Mouse (Mus musculus) lung, postnatal 10 days (tissue): Measurements from ENCODE around the gene Vsig10l.

ENCODE experiments used
- DNase-seq: peaks from one replicate; pipeline ENCODE4 v3.0.0; 2021

Gene Vsig10l

DNA sequence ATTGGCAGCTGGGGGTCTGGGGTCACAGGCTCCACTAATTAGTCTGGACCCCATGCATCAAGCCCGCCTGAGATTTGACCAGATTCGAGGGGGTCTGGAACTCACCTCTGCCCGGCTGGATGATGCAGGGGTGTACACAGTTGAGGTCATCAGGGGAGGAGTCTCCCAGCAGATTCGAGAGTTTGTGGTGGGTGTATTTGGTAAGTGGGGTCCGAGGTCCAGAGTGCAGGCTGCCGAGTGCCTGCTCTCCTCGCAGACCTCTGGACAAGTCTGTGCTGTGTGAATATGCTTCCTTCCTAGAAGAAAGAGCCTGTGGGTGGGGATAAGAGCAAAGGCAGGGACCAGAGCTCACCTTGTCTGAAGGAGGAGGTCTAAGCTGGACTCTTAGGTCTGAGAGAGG is 1.0 kb downstream of the Vsig10l start:
- DNase-seq = no peak

DNA sequence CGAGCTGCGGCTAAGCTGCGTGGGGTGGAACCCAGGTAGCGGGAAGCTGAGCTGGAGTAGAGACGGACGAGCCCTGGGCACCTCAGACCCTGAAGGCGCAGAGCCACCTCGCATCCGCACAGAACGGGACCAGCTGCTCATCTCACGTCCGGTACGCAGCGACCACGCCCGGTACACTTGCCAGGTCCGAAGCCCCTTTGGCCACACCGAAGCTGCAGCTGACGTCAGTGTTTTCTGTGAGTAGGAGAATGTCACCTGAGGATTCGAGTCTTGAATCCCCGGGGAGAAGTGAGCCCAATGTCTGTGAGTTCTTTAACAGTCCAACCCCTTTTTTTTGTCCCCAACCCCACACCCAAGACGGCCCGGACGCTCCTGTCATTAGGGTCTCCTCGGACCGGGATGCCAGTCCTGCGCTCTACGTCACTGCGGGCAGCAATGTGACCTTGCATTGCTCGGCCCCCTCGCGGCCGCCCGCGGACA is 2.0 kb downstream of the Vsig10l start:
- DNase-seq = peak; percentile 30

DNA sequence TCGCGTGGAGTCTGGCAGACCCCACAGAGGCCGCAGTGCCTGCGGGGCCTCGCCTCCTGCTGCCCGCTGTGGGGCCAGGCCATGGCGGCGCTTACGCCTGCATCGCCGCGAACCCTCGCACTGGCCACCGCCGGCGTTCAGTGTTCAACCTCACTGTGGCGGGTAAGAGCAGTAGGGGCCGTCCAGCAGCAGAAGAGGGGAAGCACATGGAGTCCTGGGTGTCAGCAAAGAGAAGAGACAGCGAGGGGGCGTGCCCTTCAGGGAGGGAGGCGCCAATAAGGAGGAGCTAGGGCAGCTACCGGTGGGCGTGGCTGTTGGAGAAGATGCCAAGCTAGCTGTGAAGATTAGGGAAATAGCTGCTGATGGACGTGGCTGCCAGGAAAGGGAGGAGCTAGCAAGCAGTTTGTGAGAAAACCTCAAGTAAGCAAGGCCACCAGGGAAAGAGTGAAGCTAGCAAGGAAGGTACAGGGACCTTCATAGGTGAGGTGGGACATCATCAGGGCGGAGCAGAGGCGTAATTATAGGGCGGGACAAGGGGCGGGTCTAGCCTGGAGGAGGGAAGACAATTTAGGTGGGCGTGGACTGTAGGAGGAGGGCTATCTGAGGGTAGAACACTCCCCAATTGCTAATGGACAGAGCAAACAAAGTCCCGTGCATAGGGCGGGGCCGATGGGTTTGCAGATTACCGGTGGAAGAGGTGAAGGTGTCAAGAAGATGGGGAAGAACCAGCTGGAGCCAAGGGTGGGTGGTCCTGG is 2.6 kb downstream of the Vsig10l start:
- DNase-seq = peak; percentile 96

DNA sequence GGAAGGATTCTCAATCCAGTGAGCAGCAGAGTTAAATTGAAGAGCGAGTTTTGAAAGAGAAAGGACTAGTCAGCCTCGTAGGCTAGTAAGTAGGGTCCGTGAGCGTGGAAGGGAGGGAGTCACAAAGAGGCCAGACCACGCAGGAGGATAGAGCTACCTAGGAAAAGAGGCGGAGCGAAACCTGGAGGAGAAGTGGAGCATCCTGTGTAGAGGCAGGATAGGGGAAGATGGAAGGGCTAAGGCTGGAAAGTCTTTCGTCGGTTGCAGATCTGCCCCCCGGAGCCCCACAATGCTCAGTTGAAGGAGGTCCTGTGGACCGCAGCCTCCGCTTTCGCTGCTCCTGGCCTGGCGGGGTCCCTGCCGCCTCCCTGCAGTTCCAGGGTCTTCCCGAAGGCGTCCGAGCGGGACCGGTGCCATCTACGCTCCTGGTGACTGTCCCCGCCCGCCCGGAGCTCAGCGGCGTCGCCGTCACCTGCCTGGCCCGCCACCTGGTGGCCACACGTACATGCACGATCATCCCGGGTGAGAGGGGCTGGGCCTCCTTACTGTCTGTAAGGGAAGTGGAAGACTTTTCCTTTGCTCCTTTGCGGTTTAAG is 3.2 kb downstream of the Vsig10l start:
- peak; percentile 93 for DNase-seq

DNA sequence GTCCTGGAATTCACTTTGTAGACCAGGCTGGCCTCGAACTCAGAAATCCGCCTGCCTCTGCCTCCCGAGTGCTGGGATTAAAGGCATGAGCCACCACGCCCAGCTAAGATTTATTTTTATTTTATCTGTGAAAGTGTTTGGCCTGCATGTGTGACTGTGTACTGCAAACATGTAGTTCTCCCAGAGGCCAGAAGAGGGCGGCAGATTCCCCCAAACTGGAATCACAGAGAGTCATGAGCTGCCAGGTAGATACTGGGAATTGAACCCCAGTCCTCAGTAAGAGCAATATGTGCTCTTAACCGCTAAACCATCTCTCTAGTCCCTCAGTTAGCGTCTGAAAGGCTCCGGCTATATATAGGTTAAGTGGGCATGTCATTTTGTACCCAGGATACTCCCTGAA is 7.4 kb downstream of the Vsig10l start:
- peak; percentile 37 for DNase-seq

DNA sequence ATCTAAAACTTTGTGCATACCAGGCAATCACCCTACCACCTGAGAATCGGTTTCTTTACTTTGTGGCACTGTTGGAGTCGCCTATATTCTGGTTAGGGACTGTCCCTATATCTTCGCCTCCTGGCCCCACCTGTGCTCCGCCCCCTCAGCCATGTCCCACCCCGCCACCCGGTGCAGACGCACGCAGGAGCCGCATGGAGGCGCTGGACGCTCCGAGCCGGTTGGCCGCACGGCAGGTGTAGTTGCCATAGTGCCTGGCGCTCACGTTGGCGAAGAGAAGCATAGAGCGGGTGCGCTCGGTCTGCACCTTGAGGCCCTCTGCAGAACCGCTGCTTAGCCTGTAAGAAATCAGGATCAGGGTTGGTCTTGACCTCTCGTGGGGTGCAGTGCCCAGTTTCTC is 12.8 kb downstream of the Vsig10l start:
- DNase-seq = no peak

DNA sequence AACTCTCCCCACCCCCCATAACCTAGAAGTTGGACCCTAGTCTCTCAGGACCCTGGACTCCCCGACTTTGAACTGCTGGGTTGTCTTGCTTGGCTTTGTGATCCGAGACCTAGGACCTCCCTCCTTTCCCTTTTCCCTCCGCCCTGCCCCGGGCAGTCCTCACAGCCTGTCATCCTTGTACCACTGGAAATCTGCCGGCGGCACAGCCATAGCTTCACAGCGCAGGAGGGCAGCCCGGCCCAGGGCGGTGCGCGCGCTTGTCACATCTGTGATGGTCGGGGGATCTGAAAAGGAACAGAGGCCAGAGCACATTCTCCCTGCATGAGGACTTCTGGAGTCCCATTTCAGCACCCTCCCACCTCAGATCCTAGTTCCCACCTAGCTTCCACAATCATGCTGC is 13.4 kb downstream of the Vsig10l start:
- no peak for DNase-seq

DNA sequence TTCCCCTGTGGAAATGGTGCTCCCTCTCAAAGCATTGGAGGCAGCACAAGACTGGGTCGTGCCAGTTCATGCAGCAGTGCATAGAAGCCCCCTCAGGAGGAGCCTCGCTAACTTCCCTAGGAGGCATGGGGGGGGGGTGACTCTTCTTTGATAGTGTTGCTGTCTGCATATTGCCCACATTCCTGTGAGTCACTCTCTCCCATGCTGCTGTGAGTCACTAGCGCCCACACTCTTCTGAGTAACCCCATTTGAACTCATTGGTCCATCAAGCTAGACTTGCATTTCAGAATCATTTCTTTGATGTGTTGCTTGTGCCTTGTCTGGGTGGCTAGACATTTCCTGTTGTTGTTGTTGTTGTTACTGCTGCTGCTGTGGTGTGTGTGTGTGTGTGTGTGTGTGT is 18.2 kb downstream of the Vsig10l start:
- DNase-seq = no peak

DNA sequence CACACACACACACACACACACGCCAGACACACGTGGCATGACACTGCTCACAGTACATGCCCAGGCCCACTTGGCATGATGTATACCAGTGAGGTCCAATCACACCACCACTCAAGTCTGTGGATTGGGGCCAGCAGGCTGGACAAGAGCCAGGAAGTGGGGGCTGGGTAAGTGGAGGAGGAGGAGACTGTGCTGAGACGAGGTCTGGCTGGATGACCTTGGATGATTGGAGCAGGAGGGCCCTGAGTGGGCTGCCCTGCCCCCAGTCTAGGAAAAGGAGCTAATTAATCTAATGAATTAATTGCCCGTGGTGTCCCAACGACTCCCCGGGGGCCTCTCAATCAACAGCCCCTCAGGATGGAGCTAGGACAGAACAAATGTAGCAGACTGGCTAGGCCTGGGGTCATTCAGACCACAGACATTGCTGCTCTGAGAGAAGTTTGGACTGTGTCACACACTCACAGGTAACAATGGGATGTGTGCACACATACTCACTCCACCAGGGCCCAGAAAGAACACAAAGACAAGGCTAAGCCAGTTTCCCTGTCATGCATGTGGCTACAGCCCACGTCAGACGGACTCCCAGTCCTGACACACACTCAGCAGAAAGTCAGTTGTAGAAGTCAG is 19.3 kb downstream of the Vsig10l start:
- DNase-seq = peak; percentile 51

DNA sequence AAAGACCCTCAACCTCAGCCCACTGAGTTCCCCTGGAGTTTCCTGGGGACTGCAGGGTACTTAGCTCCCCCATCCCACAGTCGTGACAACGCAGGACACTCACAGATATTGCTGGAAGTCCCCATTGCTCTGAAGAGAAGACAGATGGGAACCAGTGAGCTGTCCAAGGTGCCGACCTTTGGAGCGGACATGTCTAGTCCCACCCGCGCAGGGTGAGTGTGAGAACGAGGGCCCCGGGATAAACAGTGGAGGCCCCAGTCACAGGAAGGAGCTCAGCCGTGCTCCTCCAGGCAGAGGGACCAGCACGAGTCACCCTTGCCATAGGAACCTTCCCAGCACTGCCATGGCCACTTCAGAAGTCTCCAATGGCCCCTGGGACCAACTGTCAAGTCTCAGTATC is 20.3 kb downstream of the Vsig10l start:
- peak; percentile 38 for DNase-seq

DNA sequence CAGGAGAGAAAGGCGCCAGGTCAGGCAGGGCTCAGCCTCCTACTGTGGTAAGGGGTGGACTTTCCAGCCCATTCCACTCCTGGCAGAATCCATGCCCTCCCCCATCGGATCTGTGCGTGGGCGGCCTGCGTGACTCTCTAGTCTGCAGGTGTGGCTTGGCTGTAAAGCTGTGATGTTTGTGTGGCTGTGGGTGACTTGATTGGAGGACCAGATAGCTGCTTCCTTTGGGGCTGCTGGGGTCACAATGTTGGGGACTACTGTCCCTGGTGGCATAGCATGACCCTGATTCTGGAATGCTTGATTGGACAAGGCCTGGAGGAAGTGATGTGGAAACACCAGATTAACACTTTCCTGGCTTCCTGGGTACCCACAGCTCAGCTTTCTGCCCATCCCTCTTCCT is 25.7 kb downstream of the Vsig10l start:
- no peak for DNase-seq

DNA sequence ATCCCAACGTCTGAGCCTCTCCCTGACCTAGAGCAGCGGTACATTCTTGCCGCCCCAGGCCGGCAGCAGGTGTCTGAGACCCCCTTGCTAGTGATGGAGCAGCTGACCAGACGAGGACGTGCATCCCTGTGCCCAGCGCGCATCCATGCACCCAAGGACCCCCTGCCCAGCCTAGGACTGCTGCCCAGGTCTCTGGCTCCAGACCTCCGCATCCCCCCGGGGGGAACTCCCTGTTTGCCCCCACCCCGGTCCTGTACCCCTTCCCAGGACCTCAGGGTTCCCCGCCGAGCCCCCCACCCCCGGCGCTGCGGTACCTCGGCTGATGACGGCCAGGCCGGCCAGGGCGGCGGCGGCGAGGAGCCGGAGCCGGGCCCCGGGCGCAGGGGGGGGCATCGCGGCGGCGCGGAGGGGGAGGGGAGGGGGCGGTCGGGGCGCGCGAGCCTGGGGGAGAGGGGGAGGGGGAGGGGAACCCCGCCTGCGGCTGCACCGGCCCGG is 26.7 kb downstream of the Vsig10l start, which contains the start of gene Iglon5:
Gene Iglon5 (minus strand): TSS at position 445 of the 495 bp plus-strand sequence.
- DNase-seq = no peak

DNA sequence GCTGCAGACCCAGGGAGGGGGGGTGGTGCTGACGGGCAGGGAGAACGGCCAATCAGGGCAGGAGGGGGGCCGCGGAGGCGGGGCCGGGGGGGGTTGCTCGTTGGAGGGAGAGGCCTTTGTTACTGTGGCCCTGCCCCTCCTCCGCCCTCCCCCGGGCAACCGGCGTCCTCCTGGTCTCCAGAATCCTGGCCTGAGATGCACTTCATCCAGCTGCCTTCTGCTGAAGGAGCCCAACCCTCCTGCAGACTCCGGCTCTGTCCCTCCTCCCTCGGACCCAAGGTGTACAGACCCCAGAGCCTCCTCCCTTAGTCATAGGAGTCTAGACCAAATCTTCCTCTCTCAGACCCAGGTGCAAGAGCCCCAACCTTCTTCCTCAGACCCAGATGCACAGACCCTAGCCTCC is 27.2 kb downstream of the Vsig10l start:
- DNase-seq = peak; percentile 54

DNA sequence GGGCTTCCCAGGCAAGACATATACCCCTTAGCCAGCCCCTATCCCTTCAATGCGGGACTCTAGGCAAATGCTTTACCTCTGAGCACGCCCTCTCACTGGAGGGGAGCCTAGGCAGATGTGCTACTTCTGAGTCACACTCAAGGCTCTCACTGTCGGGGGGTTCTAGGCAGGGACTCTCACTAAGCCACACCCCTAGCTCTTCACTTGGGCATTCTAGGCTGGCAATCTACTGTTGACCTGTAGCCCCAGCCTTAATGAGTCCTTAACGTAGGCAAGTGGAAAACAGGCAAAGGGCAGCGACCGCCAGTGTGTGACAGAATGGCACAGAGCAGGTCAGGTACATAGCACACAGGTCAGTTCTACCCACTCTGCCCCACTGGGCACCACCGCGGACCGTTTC is 27.9 kb downstream of the Vsig10l start:
- DNase-seq = no peak

DNA sequence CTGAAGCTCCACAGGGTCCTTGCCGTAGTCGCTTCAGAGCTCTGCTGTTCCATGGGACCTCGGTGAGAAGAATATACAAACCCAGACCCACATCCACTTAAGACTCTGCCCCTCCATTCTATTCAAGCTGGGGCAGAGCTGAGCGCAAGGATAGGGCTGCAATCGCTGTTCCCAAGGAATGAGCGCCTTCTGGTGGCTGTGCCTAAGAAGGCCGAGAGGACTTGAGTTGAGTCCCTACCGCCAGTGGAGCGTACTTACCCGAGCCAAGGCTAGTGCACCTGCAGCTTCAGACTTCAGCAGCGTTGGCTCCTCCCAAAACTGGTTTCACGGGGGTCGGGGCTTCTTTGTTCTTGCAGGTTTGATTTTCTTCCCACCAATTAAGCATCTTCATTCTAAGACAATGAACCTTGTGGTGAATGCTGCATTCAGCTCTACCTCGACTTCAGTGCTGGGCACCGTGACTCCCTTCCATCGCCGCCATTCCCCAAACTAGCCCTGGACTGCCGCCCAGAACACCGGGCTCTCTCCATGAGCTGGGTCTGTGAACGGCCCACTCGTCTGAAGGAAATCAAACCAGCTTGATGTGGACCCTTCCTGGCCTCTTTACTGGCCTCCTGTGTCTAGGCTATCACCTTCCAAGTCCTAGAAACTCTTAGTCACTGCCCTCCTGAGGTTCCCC is 32.5 kb downstream of the Vsig10l start:
- DNase-seq = peak; percentile 43

DNA sequence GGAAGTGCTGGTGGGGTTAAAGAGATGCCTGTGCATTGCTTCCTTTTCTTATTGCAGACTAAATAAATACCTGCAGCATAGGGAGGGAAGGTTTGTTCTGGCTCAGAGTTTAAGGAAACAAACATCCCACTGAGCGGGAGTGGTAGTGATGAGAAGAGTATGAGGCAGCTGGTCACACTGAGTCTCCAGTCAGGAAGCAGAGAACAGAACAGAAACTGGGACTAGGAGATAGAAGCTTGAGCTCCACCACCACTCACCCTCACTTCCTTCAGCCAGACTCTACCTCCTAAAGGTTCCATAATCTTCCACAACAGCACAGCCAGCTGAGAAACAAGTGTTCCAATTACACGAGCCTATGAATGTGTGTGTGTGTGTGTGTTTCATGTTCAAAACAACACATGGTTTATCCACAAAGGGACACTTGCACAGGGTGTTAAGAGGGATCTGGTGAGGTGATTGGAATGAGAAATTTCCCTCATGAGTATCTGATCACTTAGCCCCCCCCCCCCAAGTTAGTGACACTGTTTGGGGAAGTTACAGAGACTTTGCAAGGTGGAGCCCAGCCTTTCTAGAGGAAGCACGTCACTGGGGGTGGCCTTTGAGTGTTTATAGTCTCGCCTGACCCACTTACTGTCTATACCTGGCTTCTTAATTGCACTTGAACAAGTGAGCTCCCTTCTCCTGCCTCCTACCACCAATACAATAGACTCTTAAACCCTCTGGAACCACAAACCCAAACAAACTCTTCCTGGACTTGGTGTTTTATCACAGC is 48.9 kb downstream of the Vsig10l start:
- no peak for DNase-seq

DNA sequence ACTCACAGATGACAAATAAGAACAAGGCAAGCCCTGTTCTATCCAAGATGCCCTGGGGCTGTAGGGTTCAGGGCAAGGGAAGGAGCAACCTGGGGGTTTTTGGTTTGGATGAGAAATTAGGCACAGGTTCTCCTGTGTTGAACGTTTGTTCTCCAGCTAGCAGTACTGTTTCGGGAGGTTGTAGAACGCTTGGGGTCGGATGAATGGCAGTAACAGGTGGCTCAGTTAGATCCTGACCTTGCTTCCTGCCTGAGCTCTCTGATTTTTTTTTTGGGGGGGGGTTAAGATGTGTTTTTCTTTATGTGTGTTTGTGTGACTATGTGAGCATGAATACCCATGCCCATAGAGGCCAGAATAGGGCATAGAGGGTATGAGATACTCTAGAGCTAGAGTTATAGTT is 49.6 kb downstream of the Vsig10l start:
- DNase-seq = no peak

DNA sequence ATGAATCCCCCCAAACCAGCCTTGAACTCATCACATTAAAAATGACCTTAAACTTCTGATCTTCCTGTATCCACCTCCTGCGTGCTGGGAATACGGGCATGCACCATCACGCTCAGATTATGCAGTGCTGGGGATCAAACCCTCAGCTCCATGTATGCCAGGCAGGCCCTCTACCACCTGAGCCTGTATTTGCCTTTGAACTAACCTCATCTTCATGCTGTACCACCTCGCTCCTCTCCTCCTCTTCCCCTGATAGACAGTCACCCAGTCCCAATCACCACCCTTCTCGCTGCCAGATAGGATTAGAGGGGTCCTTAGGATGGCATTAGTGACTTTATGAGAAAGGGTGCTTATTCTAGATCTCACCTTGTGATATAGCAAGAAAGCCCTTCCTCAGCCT is 52.1 kb downstream of the Vsig10l start:
- no peak for DNase-seq

DNA sequence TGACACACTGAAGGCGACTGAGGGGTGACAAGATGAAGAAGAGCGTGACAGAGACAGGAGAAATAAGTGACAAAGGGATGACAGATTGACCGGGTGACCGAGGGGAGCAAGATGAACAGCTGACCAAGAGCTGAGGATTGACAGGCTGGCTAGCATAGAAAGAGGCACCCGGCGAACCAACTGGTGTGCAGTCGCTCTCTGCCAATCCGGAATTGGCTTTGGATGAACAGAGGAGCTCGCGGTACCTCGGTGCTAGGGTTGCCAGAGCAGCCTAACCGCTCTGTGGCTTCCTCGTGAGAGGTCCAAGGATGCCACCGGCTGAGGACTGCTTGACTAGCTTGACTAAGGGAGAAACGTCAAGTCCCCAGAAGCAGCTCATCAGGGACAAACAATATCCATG is 55.4 kb downstream of the Vsig10l start:
- no peak for DNase-seq
